Mouse (Mus musculus) mammary gland, adult 2 months (tissue): ENCODE results near the gene BC024978. TPM values are rescaled to one million over a fixed set of nuclear protein-coding genes. Genes with fewer than 3 reads are reported as not detected.

Source experiments
- polyA plus RNA-seq: library from polyadenylated mRNA; depleted of rRNA; stranded (reverse); fragments of >200 nt; gene quantifications from 2 replicates; pipeline ENCODE4 v1.2.3, GENCODE M21; 2012; ENCODE audit warnings: low replicate concordance; rRNA removed

BC024978 gene
- 12.6 and 18.8 TPM in 2 replicates for polyA plus RNA-seq

DNA sequence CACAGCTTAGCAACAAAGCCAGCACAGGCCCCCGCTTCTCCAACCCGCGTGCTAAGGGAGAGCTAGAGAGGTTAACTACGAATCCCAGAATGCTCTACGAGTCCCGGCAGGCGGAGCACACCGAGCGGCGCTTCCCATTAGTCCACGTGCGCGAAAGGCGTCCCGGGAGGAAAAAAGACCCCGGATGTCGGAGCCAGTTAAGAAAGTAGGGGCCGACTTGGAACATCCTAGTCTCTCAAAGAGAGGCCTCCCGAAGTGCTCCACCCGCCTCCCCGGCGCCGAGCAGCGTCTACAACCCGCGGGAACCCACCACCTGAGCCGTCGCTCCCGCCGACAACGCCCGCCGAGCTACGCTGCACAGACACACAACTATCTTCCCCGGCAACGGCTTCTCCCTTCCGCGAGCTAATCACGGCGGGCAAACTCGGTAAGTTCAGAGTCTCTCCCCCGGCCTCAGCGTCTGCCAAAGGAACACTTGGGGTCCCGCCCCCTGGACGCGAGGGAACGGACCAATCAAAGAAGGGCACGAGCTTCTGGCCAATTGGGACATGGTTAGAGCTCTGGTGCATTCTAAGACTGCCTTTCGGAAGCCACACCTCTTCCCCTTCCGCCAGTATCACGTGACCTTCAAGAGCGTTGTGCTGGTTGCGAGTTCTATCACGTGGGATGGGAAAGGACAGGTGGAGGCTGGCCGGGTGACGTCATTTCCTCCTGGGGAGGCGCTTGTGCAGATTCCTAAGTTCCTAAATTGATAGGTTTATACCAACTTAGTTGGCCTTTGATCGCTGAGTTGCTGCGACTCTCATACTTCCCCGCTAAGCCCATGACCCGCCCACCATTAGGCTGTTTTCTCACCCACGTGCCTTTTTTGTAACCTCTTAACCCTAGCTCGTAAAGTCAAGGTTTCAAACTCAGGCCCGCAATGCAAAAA is at the start of gene BC024978, which contains the start of gene Snrpa:
TSS of gene BC024978 (plus strand) at position 101 of the 931 bp plus-strand sequence.
TSS of gene Snrpa (minus strand) at position 591 of the 931 bp plus-strand sequence.

DNA sequence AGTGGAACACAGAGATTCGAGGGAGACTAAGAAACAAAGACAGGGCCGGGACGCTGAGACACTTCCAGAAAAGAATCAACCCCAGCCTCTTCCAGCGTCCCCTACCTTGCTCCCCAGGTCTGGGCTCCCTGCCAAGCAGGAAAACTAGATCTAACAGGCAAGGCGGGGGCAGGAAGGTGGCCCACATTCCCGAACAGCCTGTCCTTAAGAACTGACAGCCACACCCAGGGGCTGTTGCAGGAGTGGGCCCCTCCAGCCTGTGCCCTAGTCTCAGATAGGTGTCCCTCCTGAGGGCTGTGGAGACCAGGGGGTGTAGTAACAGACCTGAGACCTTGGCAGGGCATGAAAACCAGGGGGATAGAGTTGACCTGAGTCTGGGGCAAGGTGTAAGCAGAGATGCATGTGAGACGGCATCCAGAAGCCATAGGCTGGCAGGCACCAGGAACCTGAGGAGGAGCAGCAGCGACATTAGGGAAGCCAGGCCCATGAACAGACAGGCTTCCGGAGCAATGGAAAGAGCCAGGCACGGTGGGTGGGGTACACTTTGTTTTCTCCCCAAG is 42.3 kb upstream of the BC024978 start, which contains the start of gene Cyp2t4:
TSS of gene Cyp2t4 (plus strand) at position 510 of the 560 bp plus-strand sequence.

DNA sequence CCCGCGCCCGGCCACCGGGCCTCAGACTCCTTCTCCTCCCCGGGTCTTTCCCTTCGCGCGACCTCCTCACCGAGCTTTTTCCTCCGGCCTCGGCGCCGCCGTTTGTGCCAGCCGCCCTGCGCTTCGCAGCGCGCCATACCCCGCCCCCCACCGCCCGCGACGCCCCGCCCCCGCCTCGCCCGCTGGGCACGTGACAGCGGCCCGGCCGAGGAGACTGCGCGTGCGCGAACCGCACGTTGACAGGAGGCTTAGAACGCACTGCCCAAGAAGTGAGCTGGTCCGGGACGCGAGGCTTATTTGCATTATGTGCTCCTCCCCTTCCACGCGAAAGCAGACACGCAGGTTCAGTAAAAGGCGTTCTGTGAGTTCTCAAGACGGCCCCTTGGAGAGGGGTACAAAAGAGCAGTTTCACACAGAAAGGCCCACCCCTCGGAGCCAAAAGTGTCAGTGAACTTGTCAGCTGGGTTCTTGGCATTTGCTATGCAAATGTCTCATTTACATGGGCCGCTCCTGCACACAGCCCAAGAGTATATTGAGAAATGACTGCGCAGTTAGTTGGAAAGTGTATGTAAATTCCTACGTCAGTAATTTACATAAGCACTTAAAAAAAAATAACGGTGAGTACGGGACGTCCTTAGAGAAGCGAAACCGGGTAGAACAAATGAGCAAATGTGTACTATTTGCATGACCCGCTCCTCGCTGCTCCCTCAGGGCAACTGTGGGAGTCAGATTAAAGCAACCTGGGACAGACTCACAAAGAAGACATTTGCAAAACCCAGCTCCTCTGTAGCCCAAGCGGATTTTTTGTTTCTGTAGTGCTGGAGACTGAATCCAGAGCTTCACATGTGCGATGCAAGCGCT is 28.7 kb upstream of the BC024978 start, which contains the start of gene Egln2:
TSS of gene Egln2 (minus strand) at position 189 of the 861 bp plus-strand sequence.

DNA sequence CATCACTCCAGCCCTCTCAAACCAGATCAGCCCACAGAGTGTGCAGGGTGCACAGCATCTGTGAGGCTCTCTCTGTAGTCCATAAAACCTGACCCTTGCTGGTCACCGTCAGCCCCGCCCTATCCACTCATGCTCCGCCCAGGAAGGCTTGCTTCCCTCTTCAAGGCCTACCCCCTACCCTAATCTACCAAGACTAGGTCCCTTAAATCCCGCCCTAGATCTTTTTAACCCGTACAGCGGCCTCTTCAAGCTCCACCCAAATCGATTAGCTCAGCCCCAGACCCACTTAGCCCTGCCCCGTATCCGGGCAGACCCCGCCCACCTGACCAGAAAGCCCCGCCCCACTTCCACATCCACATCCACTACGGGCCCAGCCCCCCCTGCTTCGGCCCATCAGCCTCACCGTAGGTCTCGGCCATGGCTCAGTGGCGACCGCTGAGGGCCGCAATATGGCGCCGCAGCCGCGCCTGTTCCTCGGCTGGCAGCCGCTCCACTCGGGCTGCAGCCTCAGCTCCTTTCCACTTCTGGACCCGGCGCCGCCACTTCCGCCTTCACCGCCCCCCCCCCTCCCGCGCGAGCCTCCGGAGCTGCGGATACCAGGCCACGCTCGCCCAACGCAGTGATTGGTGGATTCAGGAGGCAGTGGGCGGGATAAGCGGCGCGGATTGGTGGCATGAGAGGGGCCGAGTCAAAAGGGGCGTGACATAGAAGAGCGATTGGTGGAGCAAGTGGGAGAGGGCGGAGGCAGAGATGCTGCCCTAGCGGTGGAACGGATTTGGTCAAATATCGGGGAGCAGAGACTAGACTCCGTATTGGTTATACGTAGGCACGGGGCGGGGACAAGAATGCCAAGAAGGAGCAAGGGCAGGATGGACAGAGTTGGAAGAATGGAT is 17.0 kb upstream of the BC024978 start, which contains the start of gene Rab4b:
TSS of gene Rab4b (minus strand) at position 573 of the 893 bp plus-strand sequence.

DNA sequence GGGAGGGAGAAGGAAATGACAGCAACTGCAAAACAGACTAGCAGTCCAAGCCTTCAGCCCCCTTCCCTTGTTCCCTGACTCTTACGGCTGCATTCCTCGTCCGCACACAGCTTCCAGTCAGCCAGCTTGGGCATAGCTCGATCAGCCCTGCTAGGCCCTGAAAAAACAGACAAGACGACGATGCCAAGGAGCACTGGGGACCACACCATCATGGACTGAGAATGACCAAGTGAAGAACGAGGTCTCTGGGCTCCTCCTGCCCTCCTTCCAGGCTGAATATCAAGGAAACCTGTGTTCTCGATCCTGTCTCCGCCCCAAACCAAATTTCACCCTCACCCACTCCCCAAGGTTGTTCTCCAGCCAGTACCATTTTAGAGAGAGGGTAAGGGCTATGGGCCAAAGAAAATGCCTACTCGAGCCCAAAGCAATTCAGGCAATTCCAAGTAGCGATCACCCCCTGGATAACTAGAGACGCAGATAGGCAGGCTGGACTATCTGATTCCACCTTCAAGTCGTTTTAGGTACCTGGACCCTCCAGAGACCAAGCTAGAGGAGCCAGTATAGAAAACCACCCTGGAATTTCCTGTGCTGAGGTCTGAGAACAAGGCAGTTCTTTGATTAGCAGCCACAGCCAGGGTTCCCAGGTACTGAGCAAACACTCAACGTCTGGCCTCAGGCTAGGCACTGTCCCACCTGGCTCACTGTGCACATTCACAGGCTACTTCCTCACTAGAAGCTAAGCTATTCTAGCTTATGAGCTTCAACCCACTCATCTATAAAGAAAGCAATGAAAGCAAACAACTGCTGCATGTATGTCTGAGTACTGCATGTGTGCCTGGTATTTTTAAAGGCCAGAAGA is 14.5 kb upstream of the BC024978 start, which contains the start of the genes Gm21983 and Mia:
TSS of gene Gm21983 (minus strand) at position 250 of the 859 bp plus-strand sequence.
TSS of gene Mia (minus strand) at position 321 of the 859 bp plus-strand sequence.

DNA sequence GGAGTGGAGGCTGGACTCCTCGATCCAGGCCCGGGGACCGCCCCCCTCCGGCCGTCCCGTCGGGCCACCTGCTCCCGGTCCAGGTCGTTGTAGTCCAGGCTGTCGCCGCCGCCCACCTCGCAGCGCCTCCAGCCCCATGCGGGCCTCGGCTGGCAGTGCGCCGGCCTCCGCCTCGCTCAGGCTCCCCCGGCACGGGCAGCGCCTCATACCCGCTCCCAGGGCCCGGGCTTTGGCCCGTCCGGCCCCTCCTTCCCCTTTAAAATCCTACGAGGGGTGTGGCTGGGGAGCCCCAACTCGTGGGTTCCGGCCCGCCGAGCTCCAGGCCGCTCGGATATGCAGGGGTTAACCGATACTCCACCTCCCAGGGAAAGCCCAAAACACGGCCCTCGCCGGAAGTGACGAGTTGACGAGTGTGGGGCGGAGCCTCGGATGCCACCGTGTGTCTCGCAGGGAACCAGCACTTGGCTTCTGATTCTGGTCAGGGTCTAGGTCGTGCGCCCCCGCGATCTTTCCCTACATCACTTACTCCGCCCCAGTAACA is 32.8 kb downstream of the BC024978 start, which contains the start of gene Itpkc:
TSS of gene Itpkc (minus strand) at position 381 of the 541 bp plus-strand sequence.

DNA sequence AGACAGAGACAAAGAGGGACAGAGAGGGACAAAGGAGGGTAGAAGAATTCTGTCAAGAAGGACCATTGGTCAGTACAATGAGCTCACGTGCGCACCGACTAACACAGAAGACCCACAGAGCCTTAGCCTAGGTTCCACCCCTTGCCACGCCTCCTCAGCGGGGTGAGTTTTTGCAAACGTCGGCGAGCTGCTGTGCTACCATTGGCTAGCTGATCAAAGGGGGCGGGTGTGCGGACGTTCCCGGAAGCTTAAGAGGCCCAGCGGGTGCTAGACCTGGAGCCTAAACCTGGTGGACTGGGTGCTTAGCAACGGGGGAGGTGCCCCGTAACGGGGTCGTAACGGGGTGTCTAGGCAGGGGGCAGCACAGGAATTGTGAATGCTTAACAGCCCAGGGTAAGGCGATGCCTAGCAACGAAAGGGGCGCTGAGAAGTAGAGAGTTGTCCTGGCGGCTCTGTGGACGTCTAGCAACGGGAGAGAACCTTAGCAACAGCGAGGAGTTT is 37.2 kb downstream of the BC024978 start, which contains the start of gene Coq8b:
TSS of gene Coq8b (plus strand) at position 243 of the 501 bp plus-strand sequence.

DNA sequence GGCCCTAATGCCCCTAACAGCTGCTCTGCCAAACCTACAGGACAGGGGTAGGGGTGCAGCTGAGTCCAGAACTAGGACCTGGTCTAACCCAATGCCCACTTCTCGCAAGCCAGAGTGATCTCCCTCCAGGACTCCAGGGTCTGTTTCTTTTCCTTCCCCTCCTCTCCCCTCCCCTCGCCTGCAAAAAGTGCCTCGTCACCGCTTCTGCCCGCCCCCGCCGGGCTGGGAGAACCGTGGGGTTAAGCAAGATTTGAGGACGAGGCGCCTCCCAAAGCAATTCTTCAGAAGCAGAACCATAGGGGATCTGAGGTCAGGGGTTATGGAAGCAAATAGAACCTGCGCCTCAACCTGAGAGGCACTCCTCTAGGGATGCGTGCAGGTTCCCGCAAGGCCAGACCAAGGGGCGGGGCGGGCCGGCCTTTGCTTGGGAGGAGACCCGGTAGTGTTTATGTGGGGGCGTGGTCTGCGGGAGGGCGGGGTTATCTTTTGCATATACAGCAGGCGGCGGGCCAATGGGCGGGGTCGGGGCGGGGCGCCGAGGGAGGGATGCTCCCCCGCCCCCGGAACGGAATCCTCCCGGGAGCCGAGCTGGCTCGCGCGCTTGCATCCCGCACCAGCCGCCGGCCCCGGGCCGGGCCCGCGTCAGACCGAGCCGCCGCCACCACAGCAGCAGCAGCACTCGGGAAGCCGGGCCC is 62.8 kb downstream of the BC024978 start, which contains the start of gene Numbl:
TSS of gene Numbl (plus strand) at position 229 of the 695 bp plus-strand sequence.

Other genes starting within 250 kb of the BC024978 start
- gene Cyp2a12, start 166.7 kb upstream of the BC024978 start, polyA plus RNA-seq: 1.7 TPM in 1 of 2 replicates, not detected in the other
- gene Cyp2f2, start 75.9 kb upstream of the BC024978 start, polyA plus RNA-seq: 46.7 and 54.5 TPM in 2 replicates
- gene Cyp2t4, start 42.1 kb upstream of the BC024978 start, polyA plus RNA-seq: not detected in 2 replicates
- gene Egln2, start 29.0 kb upstream of the BC024978 start, polyA plus RNA-seq: 91.0 and 122 TPM in 2 replicates
- gene Rab4b, start 16.9 kb upstream of the BC024978 start, polyA plus RNA-seq: 61.9 and 99.4 TPM in 2 replicates
- gene Gm21983, start 14.7 kb upstream of the BC024978 start, polyA plus RNA-seq: 0.24 TPM in 1 of 2 replicates, not detected in the other
- 6.7 and 7.7 TPM in 2 replicates for gene Mia, start 14.6 kb upstream of the BC024978 start, polyA plus RNA-seq
- gene Snrpa, start 490 bp downstream of the BC024978 start, polyA plus RNA-seq: 137 and 208 TPM in 2 replicates
- gene Itpkc, start 32.9 kb downstream of the BC024978 start, polyA plus RNA-seq: 10.9 and 11.3 TPM in 2 replicates
- gene Coq8b, start 37.2 kb downstream of the BC024978 start, polyA plus RNA-seq: 54.2 and 84.1 TPM in 2 replicates
- 34.2 and 70.1 TPM in 2 replicates for gene Numbl, start 62.7 kb downstream of the BC024978 start, polyA plus RNA-seq
- 151 and 265 TPM in 2 replicates for gene Ltbp4, start 141.9 kb downstream of the BC024978 start, polyA plus RNA-seq
- gene Shkbp1, start 160.2 kb downstream of the BC024978 start, polyA plus RNA-seq: 82.8 and 146 TPM in 2 replicates
- not detected in 2 replicates for gene Gm20479, start 161.6 kb downstream of the BC024978 start, polyA plus RNA-seq